Mouse (Mus musculus) cerebellum, postnatal 25 days (tissue): ENCODE data around the gene Kcnj11.
A peak's percentile ranks its signal among the peaks of the same experiment; 100 is the strongest.

ENCODE experiments used
- DNase-seq, 2 experiments: peaks; one replicate each; pipeline ENCODE4 v3.0.0; 2021; ENCODE audit warnings: mixed read lengths in 2 of 2

Gene Kcnj11

GRCm38 (mm10) chr7:46100563-46100962, at the start of gene Kcnj11:
Kcnj11 (minus strand) TSS chr7:46100764.
- peak; percentile 92 to 97 for DNase-seq

GRCm38 (mm10) chr7:46147417-46147816, 46.9 kb upstream of the Kcnj11 start:
- no peak for DNase-seq

- no peak for DNase-seq
Measured at GRCm38 (mm10) chr7:46146675-46147308, 46.2 kb upstream of the Kcnj11 start.

GRCm38 (mm10) chr7:46144061-46144460, 43.5 kb upstream of the Kcnj11 start:
- peak; percentile 47 to 60 for DNase-seq

GRCm38 (mm10) chr7:46138329-46138930, 37.9 kb upstream of the Kcnj11 start:
- DNase-seq = no peak

- no peak for DNase-seq
Measured at GRCm38 (mm10) chr7:46133858-46134257, 33.3 kb upstream of the Kcnj11 start.

- DNase-seq = no peak
Measured at GRCm38 (mm10) chr7:46132229-46132628, 31.7 kb upstream of the Kcnj11 start.

- DNase-seq = peak; percentile 67 to 72
Measured at GRCm38 (mm10) chr7:46131806-46132205, 31.2 kb upstream of the Kcnj11 start.

- peak; percentile 68 to 69 for DNase-seq
Measured at GRCm38 (mm10) chr7:46131266-46131665, 30.7 kb upstream of the Kcnj11 start.

- peak in 1 of 2 experiments; percentile 25 for DNase-seq
Measured at GRCm38 (mm10) chr7:46130723-46131122, 30.2 kb upstream of the Kcnj11 start.

- peak in 1 of 2 experiments; percentile 9 for DNase-seq
Measured at GRCm38 (mm10) chr7:46129463-46130179, 29.1 kb upstream of the Kcnj11 start.

- DNase-seq = peak in 1 of 2 experiments; percentile 18
Measured at GRCm38 (mm10) chr7:46128196-46128595, 27.6 kb upstream of the Kcnj11 start.

GRCm38 (mm10) chr7:46125340-46125739, 24.8 kb upstream of the Kcnj11 start:
- DNase-seq = peak in 1 of 2 experiments; percentile 11

- DNase-seq = no peak
Measured at GRCm38 (mm10) chr7:46124460-46124859, 23.9 kb upstream of the Kcnj11 start.

GRCm38 (mm10) chr7:46122964-46123363, 22.4 kb upstream of the Kcnj11 start:
- DNase-seq = no peak

GRCm38 (mm10) chr7:46117035-46117434, 16.5 kb upstream of the Kcnj11 start:
- no peak for DNase-seq

GRCm38 (mm10) chr7:46116118-46116581, 15.6 kb upstream of the Kcnj11 start:
- no peak for DNase-seq

- DNase-seq = peak; percentile 54 to 55
Measured at GRCm38 (mm10) chr7:46113435-46113834, 12.9 kb upstream of the Kcnj11 start.

- no peak for DNase-seq
Measured at GRCm38 (mm10) chr7:46111938-46112337, 11.4 kb upstream of the Kcnj11 start.

- DNase-seq = no peak
Measured at GRCm38 (mm10) chr7:46111212-46111817, 10.8 kb upstream of the Kcnj11 start.

- DNase-seq = no peak
Measured at GRCm38 (mm10) chr7:46110079-46110478, 9.5 kb upstream of the Kcnj11 start.

GRCm38 (mm10) chr7:46105484-46105883, 4.9 kb upstream of the Kcnj11 start:
- peak; percentile 37 to 63 for DNase-seq

- DNase-seq = peak; percentile 80 to 84
Measured at GRCm38 (mm10) chr7:46104256-46104915, 3.8 kb upstream of the Kcnj11 start.
